Comparison of ENCODE assay signal across 8 mouse cellular contexts in the genomic region with DNA sequence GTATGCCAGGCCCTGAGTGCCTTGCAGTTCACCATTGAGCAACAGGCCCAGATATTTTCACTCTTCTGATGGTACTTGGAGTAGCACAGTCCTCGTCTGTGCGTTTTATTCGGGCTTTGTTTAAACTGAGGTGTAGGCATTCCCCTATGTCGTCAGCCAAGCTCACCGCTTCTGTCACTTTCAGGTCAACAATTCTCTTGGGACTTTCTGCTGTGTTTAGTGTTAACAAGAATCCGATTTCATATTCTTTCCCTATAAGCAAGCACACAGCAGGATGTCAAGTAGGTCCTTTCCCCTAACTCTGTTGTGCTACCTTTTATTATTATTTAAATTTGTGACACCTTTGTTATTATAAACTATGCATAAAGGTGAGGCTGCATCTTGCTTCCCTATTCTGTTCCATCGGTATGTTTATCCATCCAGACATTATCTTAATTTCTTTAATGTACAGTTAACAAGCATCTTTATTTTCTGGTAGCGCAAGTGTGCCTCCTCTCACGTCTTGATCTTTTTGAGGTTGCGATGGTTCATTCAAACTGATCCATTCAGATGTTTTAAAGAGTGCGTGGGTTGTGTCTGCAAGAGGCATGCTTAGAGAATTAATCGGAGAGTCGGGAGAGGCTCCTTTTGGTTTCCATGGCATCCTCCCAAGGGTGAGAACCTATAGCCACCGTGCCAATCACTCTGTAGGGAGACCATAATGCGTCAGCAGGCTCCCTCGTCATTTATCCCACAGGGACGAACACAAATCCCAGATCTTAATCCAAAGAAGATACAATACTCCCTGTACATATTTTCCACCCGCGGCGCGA. TPM values are rescaled to one million over a fixed set of nuclear protein-coding genes. Genes with fewer than 3 reads are reported as not detected.
DNase-seq lines count a peak whose midpoint lies in the region; ATAC-seq and TF ChIP-seq lines count a peak whose summit lies in the region.

No protein-coding gene starts in this region.

- no peak for TF ChIP-seq EP300 in heart, postnatal 0 days (IDR thresholded peaks at IDR 0.05; ENCODE audit: low read depth)

- no peak for ATAC-seq in heart, postnatal 0 days (ENCODE audit: insufficient read depth, low read depth)
- no peak for ATAC-seq in G1E (ENCODE audit: extremely low read depth, insufficient number of reproducible peaks, low FRiP score, poor library complexity, severe bottlenecking)
- no peak for ATAC-seq in forebrain, embryonic 11.5 days (replicated peaks; ENCODE audit: low FRiP score)
- no peak for ATAC-seq in liver, embryonic 15.5 days (ENCODE audit: insufficient read depth)

- peak overlapping the region; percentile 87 for H3K27ac ChIP-seq in heart, postnatal 0 days (ENCODE audit: low read depth)
- no peak overlapping the region for H3K27ac ChIP-seq in forebrain, embryonic 11.5 days (ENCODE audit: low read depth, low read length)
- H3K27ac ChIP-seq in liver, embryonic 15.5 days (replicated peaks) = peak overlapping the region; percentile 97

- TF ChIP-seq CTCF in heart, postnatal 0 days (IDR thresholded peaks at IDR 0.05; ENCODE audit: low read depth) = no peak
- TF ChIP-seq CTCF in G1E (IDR thresholded peaks at IDR 0.05; ENCODE audit: low read depth, low read length) = no peak

- H3K4me1 ChIP-seq in heart, postnatal 0 days (ENCODE audit: control insufficient read depth, insufficient read depth) = 0 out of 2 replicates have a peak, but pooled peaks cover 4% of the 10 kb centered on the region
- H3K4me1 ChIP-seq in G1E (ENCODE audit: insufficient read depth, low read depth, low read length) = peaks cover 59% of the 10 kb centered on the region
- H3K4me1 ChIP-seq in forebrain, embryonic 11.5 days (replicated peaks; ENCODE audit: control insufficient read depth, insufficient read depth, low read length) = peaks cover 4% of the 10 kb centered on the region; the same call in 1 of the 2 replicates
- peaks cover 42% of the 10 kb centered on the region for H3K4me1 ChIP-seq in liver, embryonic 15.5 days (replicated peaks)

- H3K4me3 ChIP-seq in heart, postnatal 0 days (ENCODE audit: low read depth, low read length) = peak overlapping the region; percentile 79
- peak overlapping the region; percentile 81 for H3K4me3 ChIP-seq in G1E (ENCODE audit: low read depth, low read length)
- H3K4me3 ChIP-seq in forebrain, embryonic 11.5 days (ENCODE audit: low read depth, low read length) = peak overlapping the region; percentile 68
- H3K4me3 ChIP-seq in liver, embryonic 15.5 days (replicated peaks) = peak overlapping the region; percentile 83

- no peaks in the 10 kb centered on the region for H3K27me3 ChIP-seq in heart, postnatal 0 days (ENCODE audit: control insufficient read depth, insufficient read depth, low read length)
- no peaks in the 10 kb centered on the region for H3K27me3 ChIP-seq in G1E (ENCODE audit: insufficient read depth, low read length)
- no peaks in the 10 kb centered on the region for H3K27me3 ChIP-seq in forebrain, embryonic 11.5 days (ENCODE audit: control insufficient read depth, insufficient read depth, low read length)
- H3K27me3 ChIP-seq in liver, embryonic 15.5 days = no peaks in the 10 kb centered on the region

- peak overlapping the region; percentile 97 for H3K4me2 ChIP-seq in heart, postnatal 0 days (ENCODE audit: low read depth, low read length)
- H3K4me2 ChIP-seq in forebrain, embryonic 11.5 days (ENCODE audit: low read depth, low read length, severe bottlenecking) = peak overlapping the region; percentile 73
- H3K4me2 ChIP-seq in liver, embryonic 15.5 days = peak overlapping the region; percentile 91

- 23% methylated on average over 21 of the region's 21 CpGs for WGBS in heart, postnatal 0 days
- 21% methylated on average over 21 of the region's 21 CpGs for WGBS in forebrain, embryonic 11.5 days
- WGBS in liver, embryonic 15.5 days (ENCODE audit: insufficient replicate concordance) = 28% methylated on average over 21 of the region's 21 CpGs

- DNase-seq in heart, postnatal 0 days (ENCODE audit: low spot score) = no peak
- no peak for DNase-seq in heart, postnatal 4 days
- DNase-seq in G1E (ENCODE audit: low spot score) = no peak
- no peak for DNase-seq in forebrain, embryonic 11.5 days (ENCODE audit: low spot score)
- no peak for DNase-seq in adrenal gland, postnatal 4 days (ENCODE audit: low spot score in 2 of 2)
- no peak for DNase-seq in urinary bladder, postnatal 14 days (ENCODE audit: low spot score)
- no peak for DNase-seq in thymus, postnatal 4 days

- H3K36me3 ChIP-seq in heart, postnatal 0 days (replicated peaks; ENCODE audit: control insufficient read depth, insufficient read depth, low read length) = no peaks in the 10 kb centered on the region
- peaks cover 32% of the 10 kb centered on the region for H3K36me3 ChIP-seq in G1E (replicated peaks)
- no peaks in the 10 kb centered on the region for H3K36me3 ChIP-seq in forebrain, embryonic 11.5 days (ENCODE audit: control insufficient read depth, insufficient read depth, low read length)
- no peaks in the 10 kb centered on the region for H3K36me3 ChIP-seq in liver, embryonic 15.5 days (replicated peaks)

- peak overlapping the region; percentile 77 for H3K9ac ChIP-seq in heart, postnatal 0 days (replicated peaks; ENCODE audit: low read depth, low read length)
- H3K9ac ChIP-seq in forebrain, embryonic 11.5 days (ENCODE audit: low read length) = peak overlapping the region; percentile 64
- peak overlapping the region; percentile 81 for H3K9ac ChIP-seq in liver, embryonic 15.5 days

- H3K9me3 ChIP-seq in heart, postnatal 0 days (replicated peaks; ENCODE audit: control insufficient read depth, low read length) = no peaks in the 10 kb centered on the region
- H3K9me3 ChIP-seq in G1E (replicated peaks) = peaks cover 4% of the 10 kb centered on the region
- no peaks in the 10 kb centered on the region for H3K9me3 ChIP-seq in forebrain, embryonic 11.5 days (ENCODE audit: control insufficient read depth, low read length)
- H3K9me3 ChIP-seq in liver, embryonic 15.5 days (replicated peaks) = no peaks in the 10 kb centered on the region

RNA-seq across cellular contexts. Expression of gene Abi3, which starts 15.6 kb away (rescaled TPM):
- total RNA-seq in heart, postnatal 0 days (2014; rRNA removed; ENCODE audit: low replicate concordance) = 11.4 and 13.4 TPM in 2 replicates
- 13.3 and 14.3 TPM in 2 replicates for polyA plus RNA-seq in heart, postnatal 0 days (2015; fragmentation: Nextera tagmentation; extraction: Ambion mirVana)
- 10 to 100 TPM; 16.7 to 19.5 TPM for total RNA-seq in heart, postnatal 4 days (2021)
- total RNA-seq in G1E (2014; fragmentation: Nextera tagmentation) (22.7 and 29.2 TPM in 2 replicates), G1E (2017) (12.7 and 14.1 TPM in 2 replicates)
- polyA plus RNA-seq in G1E (2012) = 56.9 and 79.3 TPM in 2 replicates
- 0.97 and 1.1 TPM in 2 replicates for polyA plus RNA-seq in forebrain, embryonic 11.5 days (2014; fragmentation: Nextera tagmentation; extraction: Ambion mirVana)
- 6.9 and 7.0 TPM in 2 replicates for polyA plus RNA-seq in liver, embryonic 15.5 days (2015; fragmentation: Nextera tagmentation; extraction: Ambion mirVana)
- total RNA-seq in adrenal gland, postnatal 4 days (2021) = 10 to 100 TPM; 18.6 to 18.8 TPM

RNA-seq across cellular contexts. Expression of gene Gngt2, which starts 20.9 kb away (rescaled TPM):
- total RNA-seq in heart, postnatal 0 days (2014; rRNA removed; ENCODE audit: low replicate concordance) = 0.66 and 26.8 TPM in 2 replicates
- polyA plus RNA-seq in heart, postnatal 0 days (2015; fragmentation: Nextera tagmentation; extraction: Ambion mirVana) = 38.7 and 40.1 TPM in 2 replicates
- total RNA-seq in heart, postnatal 4 days (2021) = 10 to 100 TPM; 23.2 to 23.8 TPM
- total RNA-seq in G1E (2014; fragmentation: Nextera tagmentation) = 40.9 and 50.3 TPM in 2 replicates
- 31.0 and 33.6 TPM in 2 replicates for total RNA-seq in G1E (2017)
- polyA plus RNA-seq in G1E (2012) = 11.8 and 15.0 TPM in 2 replicates
- polyA plus RNA-seq in forebrain, embryonic 11.5 days (2014; fragmentation: Nextera tagmentation; extraction: Ambion mirVana) = 3.5 and 5.1 TPM in 2 replicates
- 20.1 and 22.1 TPM in 2 replicates for polyA plus RNA-seq in liver, embryonic 15.5 days (2015; fragmentation: Nextera tagmentation; extraction: Ambion mirVana)
- total RNA-seq in adrenal gland, postnatal 4 days (2021) = 10 to 100 TPM; 17.2 to 23.1 TPM

RNA-seq across cellular contexts. Expression of gene Phospho1, which starts 33.6 kb away (rescaled TPM):
- total RNA-seq in heart, postnatal 0 days (2014; rRNA removed; ENCODE audit: low replicate concordance) = 45.0 and 46.6 TPM in 2 replicates
- polyA plus RNA-seq in heart, postnatal 0 days (2015; fragmentation: Nextera tagmentation; extraction: Ambion mirVana) = 6.7 and 7.9 TPM in 2 replicates
- total RNA-seq in heart, postnatal 4 days (2021) = 10 to 100 TPM; 71.7 to 82.2 TPM
- total RNA-seq in G1E (2014; fragmentation: Nextera tagmentation) (34.5 and 43.0 TPM in 2 replicates), G1E (2017) (7.0 and 7.4 TPM in 2 replicates)
- polyA plus RNA-seq in G1E (2012) = 236 and 275 TPM in 2 replicates
- 0.51 TPM in 1 of 2 replicates, not detected in the other for polyA plus RNA-seq in forebrain, embryonic 11.5 days (2014; fragmentation: Nextera tagmentation; extraction: Ambion mirVana)
- 6.4 and 7.1 TPM in 2 replicates for polyA plus RNA-seq in liver, embryonic 15.5 days (2015; fragmentation: Nextera tagmentation; extraction: Ambion mirVana)
- 10 to 100 TPM; 25.5 to 26.0 TPM for total RNA-seq in adrenal gland, postnatal 4 days (2021)

RNA-seq across cellular contexts. Expression of gene B4galnt2, which starts 56.8 kb away (rescaled TPM):
- total RNA-seq in heart, postnatal 0 days (2014; rRNA removed; ENCODE audit: low replicate concordance) = not detected in 2 replicates
- 0.07 TPM in 1 of 2 replicates, not detected in the other for polyA plus RNA-seq in heart, postnatal 0 days (2015; fragmentation: Nextera tagmentation; extraction: Ambion mirVana)
- not detected for total RNA-seq in heart, postnatal 4 days (2021)
- total RNA-seq in G1E (2014; fragmentation: Nextera tagmentation) (not detected in 2 replicates), G1E (2017) (0.05 TPM in 1 of 2 replicates, not detected in the other)
- polyA plus RNA-seq in G1E (2012) = not detected in 2 replicates
- polyA plus RNA-seq in forebrain, embryonic 11.5 days (2014; fragmentation: Nextera tagmentation; extraction: Ambion mirVana) = 0.25 TPM in 1 of 2 replicates, not detected in the other
- polyA plus RNA-seq in liver, embryonic 15.5 days (2015; fragmentation: Nextera tagmentation; extraction: Ambion mirVana) = 0.17 and 0.20 TPM in 2 replicates
- total RNA-seq in adrenal gland, postnatal 4 days (2021) = under 1 TPM in 1 of 2 experiments, not detected in 1; 0.28 TPM
